Mouse (Mus musculus): ENCODE data around the gene Pycr1.

Gene Pycr1

DNA sequence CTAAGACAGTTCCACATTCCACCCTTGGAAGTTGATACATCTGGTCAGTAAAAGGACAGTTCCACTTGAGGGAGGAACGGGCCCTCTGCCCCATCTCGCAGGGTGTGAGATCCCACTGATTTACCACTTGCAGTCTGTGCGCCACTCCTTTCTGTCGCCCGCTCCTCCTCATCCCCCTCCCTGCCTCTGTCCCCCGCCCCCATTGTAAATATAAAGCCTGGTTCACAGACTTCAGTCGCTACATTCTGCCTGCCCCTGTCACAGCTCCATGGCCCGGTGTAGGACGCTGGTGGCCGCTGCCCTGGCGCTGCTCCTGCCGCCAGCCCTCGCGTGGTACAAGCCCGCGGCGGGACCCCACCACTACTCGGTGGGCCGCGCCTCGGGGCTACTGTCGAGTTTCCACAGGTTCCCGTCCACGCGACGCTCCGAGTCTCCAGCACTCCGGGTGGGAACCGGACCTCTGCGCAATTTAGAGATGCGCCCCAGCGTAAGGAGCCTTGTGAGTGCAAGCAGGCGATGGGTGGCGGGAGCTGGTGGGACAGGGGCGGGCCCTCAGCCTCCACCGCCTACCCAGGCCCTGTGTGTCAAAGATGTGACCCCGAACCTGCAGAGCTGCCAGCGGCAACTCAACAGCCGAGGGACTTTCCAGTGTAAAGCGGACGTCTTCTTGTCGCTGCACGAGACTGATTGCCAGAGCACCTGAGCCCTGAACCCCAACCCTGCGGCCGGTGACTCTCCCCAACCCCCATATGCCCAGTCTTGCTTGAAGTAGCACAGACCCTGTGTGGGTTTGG, 35.1 kb downstream of the Pycr1 start, which contains the start of gene Npb:
Npb (plus strand) TSS at position 237 of the 794 bp plus-strand sequence.
- CTCF ChIA-PET = interaction anchor here (0.6 kb wide), 1 partner anchor 257 kb away, joined by 3 read pairs; no protein-coding TSS in a partner anchor

DNA sequence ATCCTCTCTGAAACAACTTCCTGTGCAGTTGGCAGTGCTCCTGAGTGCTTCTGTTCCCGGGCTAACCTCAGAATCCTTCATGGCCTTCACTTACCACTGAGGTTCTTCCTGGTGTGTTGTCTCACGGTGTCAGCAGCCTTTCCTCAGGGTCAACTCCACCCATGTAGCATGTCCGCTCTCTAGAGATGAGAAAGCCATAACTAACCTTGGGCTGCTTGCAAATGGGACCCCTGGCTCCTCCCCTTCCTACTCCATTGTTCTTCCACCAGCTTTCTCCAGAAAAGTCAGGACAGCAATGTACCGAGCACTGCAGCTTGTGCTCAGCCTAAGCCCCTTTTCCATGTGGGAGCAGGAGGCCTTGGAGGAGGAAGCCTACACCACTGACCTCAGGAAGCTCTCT, 36.8 kb downstream of the Pycr1 start:
- CTCF ChIA-PET = no interaction called here

DNA sequence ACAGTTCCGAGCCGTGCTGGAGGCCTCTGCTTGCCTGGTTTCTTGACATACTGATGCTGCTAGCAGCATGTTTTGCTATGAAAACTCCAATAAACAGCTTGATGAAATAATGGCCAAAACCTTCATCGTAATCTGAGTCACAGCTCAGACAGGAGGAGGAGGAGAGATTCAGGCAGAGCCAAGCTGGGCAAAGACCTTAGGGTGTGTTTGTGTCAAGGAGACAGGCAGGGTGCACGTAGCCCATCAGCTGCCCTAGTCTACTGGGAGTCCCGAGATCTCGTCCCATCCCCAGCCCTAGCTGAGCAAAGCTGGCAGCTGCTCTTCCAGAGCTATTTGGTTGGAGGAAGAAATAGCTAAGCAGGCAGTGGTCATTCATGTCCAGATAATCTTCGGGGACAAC, 37.9 kb downstream of the Pycr1 start:
- CTCF ChIA-PET = interaction anchor here (1.1 kb wide), 1 partner anchor 16 kb away, joined by 3 read pairs; no protein-coding TSS in a partner anchor

DNA sequence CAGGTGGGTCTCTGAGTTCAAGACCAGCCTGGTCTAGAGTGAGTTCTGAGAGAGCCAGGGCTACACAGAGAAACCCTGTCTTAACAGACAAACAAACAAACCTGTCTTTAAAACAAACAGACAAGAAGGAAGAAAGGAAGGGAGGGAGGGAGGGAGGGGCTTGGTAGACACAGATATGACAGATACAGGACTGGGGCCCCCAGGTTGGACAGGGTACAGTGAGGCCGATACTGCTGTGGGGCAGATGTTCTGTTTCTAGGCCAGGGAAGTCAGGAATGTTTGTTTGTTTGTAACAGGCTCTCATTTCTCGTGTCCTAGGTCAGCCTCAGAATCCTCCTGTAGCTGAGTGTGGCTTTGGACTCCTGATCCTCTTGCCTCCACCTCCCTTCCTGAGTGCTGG, 40.0 kb downstream of the Pycr1 start:
- CTCF ChIA-PET = no interaction called here

DNA sequence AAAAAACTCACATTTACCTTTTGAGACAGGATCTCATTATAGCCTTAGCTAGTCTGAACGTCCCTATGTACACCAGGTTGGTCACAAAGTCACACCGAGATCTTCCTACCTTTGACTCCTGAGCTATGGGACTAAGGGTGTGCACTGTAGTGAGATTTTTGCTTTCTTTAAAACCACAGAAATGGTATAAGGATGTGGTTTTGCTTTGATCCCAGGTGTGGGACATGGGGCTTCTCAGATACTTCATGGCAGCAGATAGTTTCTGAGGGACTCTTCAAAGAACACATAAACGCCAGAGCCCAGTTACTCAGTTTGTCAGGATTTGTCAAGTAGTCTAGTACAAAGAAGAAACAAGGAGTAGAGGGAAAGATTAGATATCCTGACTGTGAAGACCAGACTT, 42.9 kb downstream of the Pycr1 start:
- CTCF ChIA-PET = no interaction called here

DNA sequence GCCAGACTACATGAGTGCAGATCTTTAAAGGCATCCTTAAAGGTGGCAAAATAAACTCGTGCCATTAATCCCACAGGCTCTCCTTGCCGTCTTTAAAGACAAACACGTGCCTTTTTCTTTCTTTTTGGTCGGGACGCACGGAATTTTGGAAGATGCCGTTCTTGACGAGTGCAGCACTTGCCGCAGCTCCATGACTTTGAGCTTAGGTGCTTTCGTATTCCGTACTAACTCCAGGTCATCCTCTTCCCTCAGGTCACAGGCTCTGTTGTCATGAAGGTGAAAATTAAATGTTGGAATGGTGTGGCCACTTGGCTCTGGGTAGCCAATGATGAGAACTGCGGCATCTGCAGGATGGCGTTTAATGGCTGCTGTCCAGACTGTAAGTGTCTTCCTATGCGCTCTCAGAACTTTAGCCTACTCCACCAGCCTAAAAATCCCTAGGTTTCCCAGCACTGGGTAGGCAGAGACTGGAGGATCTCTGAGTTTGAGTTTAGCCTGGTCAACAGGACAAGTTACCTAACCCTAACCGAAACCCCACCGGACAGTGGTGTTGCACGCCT, 44.5 kb downstream of the Pycr1 start:
- CTCF ChIA-PET = interaction anchor here (1.1 kb wide), 1 partner anchor 19 kb away, joined by 4 read pairs; no protein-coding TSS in a partner anchor

DNA sequence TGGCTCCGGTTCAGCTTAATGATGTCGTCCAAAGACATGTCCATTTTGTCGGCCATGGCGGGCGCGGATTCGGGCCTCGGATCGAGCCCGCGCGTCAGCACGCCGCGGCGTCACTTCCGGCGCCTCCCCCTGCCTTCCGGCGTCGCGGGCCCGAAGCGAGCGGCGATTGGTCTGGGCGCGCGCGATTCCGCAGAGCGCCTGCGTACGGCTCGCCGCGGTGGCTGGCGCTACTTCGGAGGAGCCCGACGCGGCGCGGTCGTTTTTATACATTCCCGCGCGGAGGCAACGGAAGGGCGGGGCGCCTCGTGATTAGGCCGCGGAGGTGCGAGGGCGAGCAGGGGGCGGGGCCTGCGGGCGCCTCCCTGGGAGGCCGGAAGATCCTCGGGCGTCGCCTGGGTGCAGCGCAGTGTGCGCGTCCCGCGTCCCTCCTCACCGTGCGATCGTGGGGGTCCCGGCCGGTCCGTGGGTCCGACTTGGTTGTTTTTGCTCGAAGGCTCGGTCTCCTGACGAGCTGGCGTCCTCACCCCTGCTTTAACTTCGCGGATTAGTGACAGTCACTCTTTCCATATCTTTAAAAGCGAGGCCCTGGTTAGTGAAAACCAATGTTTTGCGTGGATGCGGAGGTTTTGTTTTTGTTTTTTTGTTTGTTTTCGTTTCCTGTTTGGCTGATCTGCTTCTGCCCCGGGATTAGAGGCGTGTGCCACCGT, 45.1 kb downstream of the Pycr1 start, which contains the start of the genes Alyref and Anapc11:
Alyref (minus strand) TSS at position 83 of the 707 bp plus-strand sequence.
Anapc11 (plus strand) TSS at position 139 of the 707 bp plus-strand sequence.
- CTCF ChIA-PET = interaction anchor here (0.7 to 1.1 kb wide), 2 partner anchors 19 to 35 kb away, joined by 3 to 4 read pairs; no protein-coding TSS in a partner anchor

DNA sequence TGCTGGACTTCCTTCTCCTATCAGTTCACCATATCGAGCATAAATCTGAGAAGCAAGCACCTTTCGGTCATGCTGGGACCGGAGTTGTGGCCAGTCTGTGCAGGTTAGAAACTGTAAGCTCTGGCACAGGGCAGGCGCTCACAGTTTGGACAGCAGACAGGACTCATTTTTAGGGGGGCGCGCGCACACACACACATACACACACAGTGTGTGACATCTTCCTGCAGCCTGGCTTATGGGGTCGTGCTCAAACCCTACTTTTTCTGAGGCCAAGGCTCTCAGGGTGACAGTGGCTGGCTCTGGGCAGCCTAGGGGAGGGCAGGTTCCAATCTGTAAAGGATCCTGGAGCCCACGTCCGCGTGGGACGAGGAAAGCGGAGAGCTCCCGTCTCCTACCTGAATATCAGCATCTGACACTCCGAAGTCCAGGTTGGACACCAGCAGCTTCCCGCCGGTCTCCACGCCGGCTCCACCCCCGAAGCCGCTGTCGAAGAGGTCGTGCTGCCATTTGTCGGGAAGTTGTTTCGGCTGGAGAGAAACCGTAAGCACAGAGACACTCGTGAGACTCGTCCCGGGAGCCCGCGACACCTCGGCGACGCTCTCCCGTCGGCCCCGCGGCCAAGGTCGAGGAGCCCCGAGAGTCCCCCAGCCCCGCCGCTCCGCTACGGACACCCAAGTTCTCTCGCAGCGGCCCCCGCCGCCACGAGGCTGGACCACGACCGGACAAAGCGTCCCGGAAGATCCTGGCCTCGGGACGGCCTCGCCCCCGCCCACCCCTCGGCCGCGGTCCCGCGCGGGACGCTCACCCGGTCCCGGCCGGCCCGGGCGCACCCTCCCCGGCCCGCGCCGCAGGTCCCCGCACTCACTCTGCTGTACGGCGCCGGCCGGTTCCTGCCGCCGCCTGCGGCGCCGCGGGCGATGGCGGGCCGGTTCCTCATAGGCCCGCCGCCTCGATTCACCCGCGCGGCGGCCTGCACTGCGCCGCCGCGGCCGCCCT, 46.0 kb downstream of the Pycr1 start:
- CTCF ChIA-PET = interaction anchor here (0.7 to 1.3 kb wide), 4 partner anchors 11 to 36 kb away, joined by 3 to 6 read pairs (median 4); no protein-coding TSS in a partner anchor

DNA sequence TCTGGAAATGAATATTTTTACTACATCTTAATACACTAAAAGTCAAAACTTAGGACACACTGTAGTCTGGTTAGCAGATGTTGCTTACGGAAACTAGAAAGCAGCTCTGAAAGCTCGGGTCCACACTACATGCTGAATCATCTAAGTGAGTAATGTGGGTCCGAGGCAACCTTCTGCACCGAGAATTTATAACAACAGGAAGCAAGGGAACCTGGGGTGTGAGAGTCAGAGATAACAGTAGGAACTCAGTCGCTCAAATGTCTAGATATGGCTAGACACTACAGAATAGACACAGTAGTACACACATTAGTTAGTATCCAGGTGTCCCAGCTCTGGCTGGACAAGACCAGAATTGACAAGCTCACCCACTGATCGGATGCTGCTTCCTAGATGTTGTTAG, 55.0 kb downstream of the Pycr1 start:
- CTCF ChIA-PET = no interaction called here
